Mouse (Mus musculus): ENCODE results near the gene Sf3a3.
A peak's percentile ranks its signal among the peaks of the same experiment; 100 is the strongest.
"Not testable (repeated sequence)": the region's sequence is repeated elsewhere in the genome, so short reads cannot be mapped to it uniquely, and the experiment has no call there.

Sf3a3 gene

DNA sequence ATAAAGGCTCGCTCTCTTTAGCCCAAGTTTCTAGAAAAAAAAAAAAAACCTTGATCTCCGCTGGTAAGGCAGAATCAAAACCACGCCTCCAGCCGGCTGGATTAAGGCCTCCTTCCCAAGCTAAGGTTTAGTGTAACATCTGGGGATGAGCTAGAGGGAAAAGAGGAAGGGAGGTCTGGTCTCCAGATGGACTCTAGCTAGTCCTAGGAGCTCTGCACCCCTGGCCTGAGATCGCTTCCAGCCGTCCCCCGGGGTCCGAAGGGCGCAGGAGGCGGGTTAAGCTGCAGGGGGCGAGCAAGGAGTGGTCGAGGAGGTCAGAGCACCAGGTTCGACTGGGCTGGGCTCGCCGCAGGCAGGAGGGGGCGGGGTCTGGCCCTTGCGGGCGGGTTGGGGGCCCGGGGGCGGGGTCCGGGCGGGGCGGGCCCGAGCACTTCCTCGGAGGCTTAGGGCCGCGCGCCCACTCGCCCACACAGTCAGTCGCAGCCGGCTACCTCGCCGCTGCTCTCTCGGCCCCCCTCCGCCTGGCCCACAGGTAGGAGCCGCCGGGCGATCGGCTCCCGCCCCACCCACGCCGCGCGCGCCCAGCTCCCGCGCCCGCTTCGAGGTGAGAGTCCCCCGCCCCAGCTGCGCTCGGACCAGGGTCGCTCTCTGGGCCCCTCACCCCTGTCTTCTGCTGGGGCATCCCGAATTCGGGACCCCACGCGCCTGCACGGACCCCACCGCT lies 14.2 kb upstream of the Sf3a3 start, which contains the start of gene Fhl3:
TSS of gene Fhl3 (plus strand) at position 454 of the 724 bp plus-strand sequence.
- peak in 1 of 2 experiments; percentile 65 for DNase-seq (ENCODE audit: low spot score in 2 of 2)

DNA sequence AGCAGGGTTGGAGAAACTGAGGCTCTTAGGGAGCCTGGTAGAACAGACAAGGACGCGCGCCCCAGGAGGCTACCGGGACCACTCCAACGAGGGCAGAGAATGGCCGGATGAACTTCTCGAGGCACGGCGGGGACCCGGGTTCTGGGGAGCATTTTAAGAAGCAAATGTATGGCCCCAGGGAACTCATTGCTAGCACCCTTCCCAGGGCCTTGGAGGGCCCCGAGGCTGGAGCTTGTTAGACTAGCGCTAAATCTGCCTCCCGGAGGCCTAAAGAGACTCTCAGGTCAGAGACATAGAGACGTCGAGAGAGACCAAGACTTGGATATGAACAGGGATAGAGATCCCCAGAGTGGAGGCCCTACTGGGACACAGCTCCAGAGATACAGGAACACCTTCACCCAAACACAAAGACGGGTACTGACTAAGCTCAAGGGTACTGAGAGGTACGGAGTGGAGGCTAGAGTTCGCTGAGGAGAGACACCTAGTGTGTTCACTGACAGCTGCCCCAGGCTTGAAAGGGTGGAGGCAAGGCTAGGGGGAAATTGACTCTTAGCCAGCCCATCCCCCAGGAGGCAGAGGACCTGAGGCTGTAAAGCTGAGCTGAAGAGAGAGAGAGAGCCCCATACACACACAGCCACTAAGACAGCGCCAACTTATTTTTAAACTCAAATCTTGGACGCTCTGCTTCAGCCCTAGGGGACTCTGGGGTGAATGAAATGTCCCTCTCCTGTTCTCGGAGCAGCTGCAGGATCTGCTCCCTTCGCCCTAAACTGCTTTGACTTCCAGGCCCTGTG lies 13.3 kb upstream of the Sf3a3 start:
- peak in 1 of 2 experiments; percentile 28 for DNase-seq (ENCODE audit: low spot score in 2 of 2)

DNA sequence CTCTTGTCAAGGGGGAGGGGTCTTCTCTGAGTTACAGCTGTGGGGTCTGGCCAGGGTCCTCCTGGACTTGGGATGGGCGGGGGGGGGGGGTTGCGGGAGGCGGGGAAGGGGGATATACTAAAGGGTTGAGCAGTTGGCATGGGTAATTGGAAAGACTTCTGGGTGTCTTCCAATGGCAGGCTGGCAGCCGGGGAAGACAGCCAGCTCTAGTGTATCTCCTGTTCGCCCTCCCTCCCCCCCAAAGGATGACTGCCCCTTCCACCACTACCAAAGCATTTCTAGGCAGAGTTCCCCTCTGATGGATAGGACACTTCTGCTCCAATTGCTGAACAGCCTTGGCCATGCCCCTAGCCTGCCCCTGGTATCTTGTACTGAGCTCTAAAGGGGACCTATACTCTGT lies 12.7 kb upstream of the Sf3a3 start:
- DNase-seq (ENCODE audit: low spot score in 2 of 2), result no peak

DNA sequence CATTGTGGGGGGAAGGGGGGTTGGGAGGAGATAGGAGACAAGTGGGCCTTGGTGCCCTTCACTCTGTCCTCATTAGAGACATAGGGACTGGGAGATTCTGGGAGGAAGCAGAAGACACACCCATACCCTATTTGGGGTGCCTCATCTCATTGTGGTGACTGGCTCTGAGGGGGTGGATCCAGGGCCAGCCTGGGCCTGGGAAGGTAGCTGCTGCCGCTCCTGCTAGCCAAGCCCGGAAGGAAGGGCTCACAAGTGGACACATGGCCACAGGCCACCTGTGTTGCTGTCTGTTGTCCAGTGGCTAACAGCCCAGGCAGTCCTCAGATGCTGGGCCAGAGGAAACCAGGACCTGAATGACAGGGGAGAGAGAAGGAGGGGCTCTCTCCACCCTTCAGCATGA lies 11.2 kb upstream of the Sf3a3 start:
- DNase-seq (ENCODE audit: low spot score in 2 of 2), result no peak

DNA sequence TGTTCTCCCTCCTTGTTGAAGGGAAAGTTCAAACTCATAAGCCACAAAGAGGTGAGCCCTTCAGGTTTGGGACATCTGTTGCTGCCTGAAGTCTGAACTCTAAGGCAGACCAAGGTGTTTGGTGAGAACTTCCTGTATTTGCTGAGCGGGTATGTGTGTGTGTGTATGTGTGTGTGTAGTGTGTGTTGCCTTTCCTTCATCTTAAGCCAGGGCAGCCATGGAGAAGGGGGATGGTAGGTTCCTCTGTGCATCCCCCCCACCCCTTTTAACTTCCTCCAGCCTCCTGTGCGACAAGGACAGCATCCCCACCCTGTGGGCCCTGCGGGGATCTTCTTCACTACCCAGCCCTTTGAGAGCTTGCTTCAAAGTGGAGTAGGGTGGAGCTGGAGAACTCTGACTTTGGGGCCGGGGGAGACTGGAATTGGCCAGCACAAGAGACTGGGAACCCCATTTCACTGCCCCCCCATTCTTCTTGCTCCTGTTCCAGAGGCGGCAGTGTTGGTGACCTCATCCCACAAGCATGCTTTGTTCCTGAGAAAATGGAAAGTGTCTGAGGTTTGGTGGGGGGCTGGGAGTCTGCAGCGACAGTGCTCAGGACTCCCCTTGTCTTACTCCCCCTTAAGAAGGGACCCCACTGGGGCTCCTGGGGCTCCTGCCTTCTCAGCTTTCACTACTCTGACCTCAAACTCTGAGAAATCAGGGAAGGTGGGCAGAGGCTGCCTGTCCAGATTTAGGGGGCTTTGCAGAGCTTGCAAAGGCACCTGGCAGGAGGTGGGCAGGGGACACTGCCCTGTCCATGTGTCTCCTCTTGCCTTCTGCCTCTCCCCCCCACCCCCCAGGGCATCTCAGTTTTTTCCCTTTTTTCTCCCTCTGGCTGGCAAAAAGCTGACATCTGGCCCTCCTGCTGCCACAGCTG lies 10.4 kb upstream of the Sf3a3 start:
- no peak for DNase-seq (ENCODE audit: low spot score in 2 of 2)

DNA sequence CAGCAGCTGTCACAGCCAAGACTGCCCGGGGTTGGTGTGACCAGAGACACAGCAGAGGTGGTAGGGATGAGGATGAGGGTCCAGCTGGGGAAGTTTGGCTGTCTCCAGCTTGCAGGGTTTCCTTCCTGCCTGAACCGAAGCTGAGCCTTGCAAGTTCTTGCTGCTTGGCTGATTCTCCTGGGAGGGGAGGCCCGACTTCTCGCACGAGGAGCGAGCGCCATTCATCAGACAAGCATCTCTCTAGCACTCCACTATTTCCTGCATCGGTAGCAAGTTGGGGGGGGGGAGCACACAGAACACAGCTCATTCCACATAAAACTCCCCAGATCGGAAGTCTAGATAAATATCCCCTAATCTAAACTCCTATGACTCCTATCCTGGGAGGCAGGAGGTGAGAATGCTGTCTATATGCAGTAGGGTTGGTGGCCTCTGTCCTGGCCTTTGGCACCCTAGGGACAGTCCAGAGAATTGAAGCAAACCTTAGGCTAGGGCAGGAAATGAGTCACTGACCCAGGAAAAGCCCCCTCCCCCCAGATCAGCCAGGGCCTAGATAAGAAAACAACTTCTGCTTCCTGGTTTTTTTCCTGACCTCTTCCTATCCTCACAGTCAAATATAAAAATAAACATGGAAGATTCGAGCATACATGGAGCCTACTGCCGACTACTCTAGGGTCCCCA lies 9.6 kb upstream of the Sf3a3 start:
- DNase-seq (ENCODE audit: low spot score in 2 of 2), result peak in 1 of 2 experiments; percentile 41

DNA sequence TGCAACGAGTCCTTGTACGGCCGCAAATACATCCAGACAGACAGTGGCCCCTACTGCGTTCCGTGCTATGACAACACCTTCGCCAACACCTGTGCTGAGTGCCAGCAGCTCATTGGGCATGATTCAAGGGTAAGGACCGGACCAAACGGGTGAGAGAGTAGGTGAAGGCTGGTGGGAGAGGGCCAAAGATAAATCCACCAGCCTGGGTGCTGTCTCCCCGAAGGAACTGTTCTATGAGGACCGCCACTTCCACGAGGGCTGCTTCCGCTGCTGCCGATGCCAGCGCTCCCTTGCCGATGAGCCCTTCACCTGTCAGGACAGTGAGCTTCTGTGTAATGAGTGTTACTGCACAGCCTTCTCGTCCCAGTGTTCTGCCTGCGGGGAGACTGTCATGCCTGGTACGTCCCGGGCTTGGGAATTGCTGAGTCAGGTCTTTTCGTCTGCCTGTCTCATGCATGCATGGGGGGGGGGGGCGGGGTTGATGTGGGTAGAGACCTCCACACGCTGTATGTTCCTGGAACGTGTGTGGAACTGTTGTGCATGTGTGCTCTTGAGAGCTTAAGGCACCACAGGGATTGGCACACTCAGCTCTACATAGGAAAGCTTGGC lies 8.8 kb upstream of the Sf3a3 start:
- no peak for DNase-seq (ENCODE audit: low spot score in 2 of 2)

DNA sequence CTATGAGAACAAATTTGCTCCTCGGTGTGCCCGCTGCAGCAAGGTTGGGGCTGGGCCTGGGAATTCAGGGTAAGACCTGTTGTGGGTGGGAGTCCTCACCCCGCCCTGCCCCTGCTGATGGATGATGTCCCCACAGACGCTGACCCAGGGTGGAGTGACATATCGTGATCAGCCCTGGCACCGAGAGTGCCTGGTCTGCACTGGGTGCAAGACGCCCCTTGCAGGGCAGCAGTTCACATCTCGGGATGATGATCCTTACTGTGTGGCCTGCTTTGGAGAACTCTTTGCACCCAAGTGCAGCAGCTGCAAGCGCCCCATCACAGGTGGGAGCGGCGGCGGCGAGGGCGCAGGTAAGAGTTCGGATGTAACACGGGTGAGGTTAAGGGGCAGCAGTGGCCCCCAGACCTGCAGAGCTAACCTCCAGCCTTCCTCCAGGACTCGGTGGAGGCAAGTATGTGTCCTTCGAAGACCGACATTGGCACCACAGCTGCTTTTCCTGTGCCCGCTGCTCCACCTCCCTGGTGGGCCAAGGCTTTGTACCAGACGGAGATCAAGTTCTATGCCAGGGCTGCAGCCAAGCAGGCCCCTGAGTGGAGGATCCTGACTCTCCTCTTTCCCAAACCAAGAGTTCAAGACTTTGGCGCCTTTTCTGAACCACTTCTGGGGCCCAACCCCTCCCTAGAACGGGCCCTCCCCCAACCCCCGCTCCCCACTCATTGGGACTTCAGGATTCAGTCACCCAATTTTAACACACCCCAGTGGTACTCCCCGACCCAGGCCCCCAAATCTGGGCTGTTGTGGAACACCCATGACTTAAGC lies 7.0 kb upstream of the Sf3a3 start:
- not testable (repeated sequence) for DNase-seq (ENCODE audit: low spot score in 2 of 2)

DNA sequence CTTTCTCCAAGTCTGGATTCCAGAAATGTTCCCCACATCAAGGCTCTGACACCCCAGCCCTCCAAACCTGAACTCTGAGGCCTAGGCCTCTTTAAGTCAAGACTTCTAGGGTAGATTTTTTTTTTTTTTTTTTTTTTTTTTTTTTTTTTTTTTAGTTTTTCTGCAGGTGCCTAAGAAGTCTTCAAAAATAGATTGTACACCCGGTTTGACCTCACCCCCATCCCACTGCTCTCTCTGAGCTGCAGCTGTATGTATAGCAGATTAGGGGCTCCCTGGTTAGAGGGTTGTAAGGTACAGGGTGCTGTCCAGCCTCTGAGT lies 6.4 kb upstream of the Sf3a3 start:
- not testable (repeated sequence) for DNase-seq (ENCODE audit: low spot score in 2 of 2)

DNA sequence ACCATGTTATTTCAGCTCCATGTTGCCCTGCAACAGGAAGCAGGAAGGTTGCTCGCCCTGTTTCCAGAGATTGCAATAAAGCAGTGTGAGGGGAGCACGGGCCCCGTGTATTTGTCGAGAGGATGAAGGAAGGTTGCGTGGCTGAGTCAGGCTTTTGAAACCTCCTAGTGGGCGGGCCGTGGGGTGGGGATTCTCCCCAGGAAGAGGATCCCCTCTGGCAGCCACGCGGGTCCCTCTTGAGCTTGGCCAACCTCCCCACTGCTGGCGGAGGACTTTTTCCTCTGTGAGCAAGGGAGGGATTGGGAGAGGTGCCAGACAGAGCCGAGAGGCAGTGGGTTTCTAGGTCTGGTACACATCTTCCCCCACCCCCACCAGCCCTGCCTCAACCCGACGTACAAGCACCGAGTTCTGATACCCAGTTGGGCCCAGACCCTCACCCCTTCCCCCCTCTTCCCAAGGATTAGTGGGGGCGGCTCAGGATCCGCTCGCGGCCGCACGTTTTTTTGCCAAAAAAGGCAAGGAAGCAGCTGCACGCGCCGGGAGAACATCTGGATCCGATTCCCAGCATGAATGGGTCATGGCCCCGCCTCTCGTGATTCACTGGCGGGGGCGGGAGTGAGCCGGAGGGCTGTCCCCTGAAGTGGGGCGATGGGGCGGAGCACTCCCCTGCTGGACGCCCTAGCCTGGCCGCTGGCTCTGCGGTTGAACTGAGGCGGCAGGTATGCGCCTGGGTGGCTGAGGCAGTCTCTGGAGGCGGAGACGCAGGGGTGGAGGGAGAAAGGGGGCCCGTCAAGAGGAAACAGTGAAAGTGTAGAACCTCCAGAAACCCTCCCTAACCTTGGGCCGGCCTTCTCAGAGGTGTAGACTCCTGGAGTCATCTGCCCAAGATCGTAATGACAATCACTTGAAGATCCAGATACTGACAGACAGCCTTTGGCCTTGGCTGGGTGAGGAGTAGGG lies 5.8 kb upstream of the Sf3a3 start:
- DNase-seq (ENCODE audit: low spot score in 2 of 2), result peak; percentile 93 to 94

DNA sequence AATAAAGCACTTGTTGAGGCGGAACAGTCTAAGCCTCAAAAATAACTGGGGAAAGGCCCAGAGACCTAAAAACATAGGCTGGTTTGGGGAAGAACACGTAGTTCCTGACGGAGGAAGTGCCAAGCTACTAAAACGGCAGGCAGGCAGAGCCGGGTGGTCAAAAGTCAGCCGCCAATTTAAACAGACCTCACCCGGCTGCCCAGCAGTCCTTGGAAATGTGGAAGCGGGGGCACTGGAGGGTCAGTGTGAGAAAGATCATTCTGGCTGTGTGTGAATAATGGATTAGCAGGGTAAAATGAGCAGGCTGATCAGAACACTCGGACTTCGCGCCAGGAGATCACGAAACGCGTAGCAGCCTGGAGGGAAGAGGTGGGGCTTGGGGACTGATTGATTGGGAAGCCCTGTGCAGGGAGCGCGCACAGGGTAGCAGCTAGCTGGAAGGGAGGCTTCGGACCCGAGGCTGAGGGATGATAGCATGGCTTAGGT lies 4.6 kb upstream of the Sf3a3 start:
- DNase-seq (ENCODE audit: low spot score in 2 of 2), result peak in 1 of 2 experiments; percentile 29

DNA sequence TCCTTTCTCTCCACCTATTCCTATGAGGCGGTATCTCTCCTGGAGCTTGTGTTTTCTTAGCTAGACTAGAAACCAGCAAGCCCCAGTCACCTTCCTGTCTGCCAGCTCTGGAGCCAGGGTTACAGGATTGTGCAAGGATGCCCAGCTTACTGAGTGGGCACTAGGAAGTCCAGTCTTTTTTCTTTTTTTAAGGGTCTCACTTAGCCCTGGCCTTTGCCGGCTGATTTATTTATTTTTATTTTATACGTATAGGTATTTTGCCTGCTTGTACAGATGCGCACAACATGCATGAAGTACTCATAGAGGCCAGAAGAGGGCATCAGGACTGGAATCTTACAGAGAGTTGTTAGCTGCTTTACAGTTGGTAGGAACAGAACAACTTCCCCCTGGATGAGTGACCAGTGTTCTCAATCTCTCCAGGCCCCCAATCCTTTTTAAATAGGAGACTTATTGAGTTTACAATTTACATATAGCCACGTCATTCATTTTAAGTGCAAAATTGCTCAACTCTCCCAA lies 3.7 kb upstream of the Sf3a3 start:
- DNase-seq (ENCODE audit: low spot score in 2 of 2), result no peak

DNA sequence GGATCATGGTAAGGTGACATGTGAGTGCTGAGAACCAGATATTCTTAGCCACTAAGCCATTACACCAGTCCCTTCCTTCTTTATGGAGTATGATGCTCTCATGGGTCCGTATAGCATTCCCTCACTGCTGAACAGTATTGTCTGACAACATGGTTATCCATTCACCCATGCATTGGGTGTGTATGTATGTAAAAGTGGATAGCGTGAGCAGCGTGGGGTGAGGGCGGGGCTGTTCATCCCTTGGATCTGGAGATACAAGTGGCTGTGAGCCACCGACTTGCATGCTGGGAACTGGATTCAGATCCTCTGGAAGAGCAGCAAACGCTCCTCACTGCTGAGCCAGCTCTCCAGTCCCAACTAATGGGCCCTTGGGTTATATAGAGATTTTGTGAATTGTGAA lies 2.0 kb upstream of the Sf3a3 start:
- DNase-seq (ENCODE audit: low spot score in 2 of 2), result no peak

DNA sequence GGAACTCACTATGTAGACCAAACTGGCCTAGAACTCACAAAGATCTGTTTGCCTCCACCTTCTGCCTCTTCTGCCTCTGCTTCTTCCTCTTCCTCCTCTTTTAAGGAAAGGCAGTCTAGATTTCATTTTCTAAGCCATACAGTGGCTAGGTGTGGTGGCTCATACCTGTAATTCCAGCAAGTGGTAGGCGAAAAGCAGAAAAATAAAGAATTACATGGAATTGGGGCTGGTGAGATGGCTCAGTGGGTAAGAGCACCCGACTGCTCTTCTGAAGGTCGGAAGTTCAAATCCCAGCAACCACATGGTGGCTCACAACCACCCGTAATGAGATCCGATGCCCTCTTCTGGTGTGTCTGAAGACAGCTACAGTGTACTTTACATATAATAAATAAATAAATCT lies 726 bp upstream of the Sf3a3 start:
- DNase-seq (ENCODE audit: low spot score in 2 of 2), result not testable (repeated sequence)

DNA sequence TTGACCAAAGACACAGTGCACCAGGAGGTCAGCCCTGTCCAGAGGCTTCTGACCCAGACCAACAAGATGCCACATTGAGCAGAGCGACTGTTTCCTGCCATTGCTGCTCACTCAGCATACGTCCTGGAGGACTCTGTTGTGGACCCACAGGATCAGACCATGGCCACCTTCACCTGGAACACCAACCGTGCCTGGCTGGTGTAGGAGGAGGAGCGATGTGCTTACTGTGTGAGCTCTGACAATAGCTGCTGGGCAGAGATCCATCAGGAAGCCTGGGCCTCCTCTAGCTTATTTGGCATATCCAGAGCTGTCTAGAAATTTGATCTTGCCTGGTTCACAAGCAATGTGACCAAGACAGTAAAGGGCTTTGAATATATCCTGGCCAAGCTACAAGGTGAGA lies 4.5 kb downstream of the Sf3a3 start:
- no peak for DNase-seq (ENCODE audit: low spot score in 2 of 2)

DNA sequence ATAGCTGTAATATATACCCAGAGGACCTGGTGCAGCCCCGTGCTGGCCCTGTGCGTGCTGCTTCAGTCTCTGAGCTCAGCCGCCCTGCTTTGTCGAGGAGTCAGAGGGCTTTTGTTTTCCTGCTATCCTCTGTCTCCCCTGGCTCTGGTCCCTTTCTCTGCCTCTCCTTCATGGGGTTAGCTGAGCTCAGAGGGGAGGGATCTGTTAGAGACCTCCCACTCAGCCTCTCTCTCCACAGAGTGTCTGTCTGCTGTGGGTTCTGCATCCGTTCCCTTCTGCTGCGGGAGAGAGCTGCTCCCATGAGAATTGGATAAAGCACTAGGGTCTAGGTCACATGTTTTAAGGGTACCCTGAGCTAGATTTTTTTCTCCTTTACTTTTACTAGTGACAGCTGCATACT lies 11.5 kb downstream of the Sf3a3 start:
- no peak for DNase-seq (ENCODE audit: low spot score in 2 of 2)

DNA sequence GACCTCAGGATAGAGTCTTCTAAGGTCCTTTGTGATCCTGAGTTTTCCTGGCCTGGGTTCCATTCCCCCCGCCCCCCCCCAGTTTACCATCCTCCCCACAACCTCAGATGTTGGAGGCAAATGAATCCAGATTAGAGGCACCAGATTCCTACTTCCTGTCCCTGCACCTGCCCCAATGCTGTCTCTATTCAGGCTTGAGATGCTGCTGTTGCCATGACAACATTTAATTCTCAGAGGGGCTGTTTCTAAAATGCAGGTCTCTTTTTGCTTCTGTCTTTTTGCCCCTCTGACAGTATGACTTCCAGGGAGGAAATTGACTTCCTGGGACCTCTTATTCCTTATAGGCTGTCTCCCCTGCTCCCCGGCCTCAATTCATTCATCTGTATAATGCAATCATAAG lies 22.4 kb downstream of the Sf3a3 start:
- no peak for DNase-seq (ENCODE audit: low spot score in 2 of 2)

DNA sequence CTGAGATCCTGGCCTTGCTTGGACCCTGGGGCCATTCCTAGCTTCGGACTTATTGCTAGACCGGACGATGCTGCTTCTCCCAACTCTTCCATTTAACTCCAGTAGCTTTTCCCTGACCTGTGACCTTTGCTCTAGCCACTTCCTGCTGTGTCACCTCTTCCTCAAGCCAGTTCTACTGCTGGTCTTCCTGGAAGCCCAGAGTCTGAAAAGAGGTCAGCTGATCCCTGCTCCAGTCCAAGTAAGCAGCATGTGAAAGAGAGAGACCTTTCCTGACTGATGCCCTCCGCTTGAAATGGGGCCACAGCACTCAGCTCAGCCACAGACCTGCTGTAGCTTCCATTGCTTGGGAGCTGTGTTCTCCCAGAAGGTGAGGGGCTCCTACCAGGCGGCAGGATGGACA lies 22.9 kb downstream of the Sf3a3 start:
- DNase-seq (ENCODE audit: low spot score in 2 of 2), result no peak

DNA sequence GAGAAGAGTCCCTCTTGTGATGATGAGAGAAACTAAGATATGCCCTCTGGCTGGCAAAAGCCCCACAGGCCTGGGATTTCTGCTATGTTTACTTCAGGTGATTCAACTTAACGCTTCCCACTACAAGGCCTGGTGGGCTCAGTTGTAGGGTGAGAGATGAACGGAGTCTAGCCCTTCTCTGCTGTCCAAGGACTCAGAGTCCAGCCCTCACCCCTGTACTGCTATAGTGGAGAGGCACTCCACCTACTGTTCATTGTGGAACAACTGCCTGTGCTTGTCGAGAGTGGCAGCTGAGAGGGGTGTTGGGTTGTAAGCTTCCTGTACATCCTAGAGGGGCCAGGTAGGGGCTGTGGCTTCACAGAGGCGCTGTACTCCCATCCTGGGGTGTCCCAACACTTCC lies 23.4 kb downstream of the Sf3a3 start:
- DNase-seq (ENCODE audit: low spot score in 2 of 2), result no peak

Measured in urinary bladder, postnatal 4 days (tissue).